Mouse (Mus musculus) cerebral cortex, adult 2 months (tissue): Measurements from ENCODE around the gene Gm20388.

Experiments
- WGBS: fragments of 180-500 bp; shearing (Covaris S2); methylation state at CpG from one replicate; pipeline ENCODE4 v1.1.7; 2018; 5-methylcytosine and 5-hydroxymethylcytosine counted together

Gene Gm20388

GRCm38 (mm10) chr8:122426145-122426544 lies 2515.5 kb downstream of the Gm20388 start:
- 82% methylated on average over 9 of the region's 9 CpGs for WGBS

- 93% methylated on average over 7 of the region's 7 CpGs for WGBS
These were observed 2517.0 kb downstream of the Gm20388 start for GRCm38 (mm10) chr8:122427607-122428006.

GRCm38 (mm10) chr8:122428163-122428562 lies 2517.5 kb downstream of the Gm20388 start:
- 90% methylated on average over 9 of the region's 9 CpGs for WGBS

GRCm38 (mm10) chr8:122430058-122430636 lies 2519.5 kb downstream of the Gm20388 start:
- 68% methylated on average over 10 of the region's 10 CpGs for WGBS

- WGBS: 91% methylated on average over 3 of the region's 3 CpGs
These were observed 2520.0 kb downstream of the Gm20388 start for GRCm38 (mm10) chr8:122430646-122431045.

- 59% methylated on average over 18 of the region's 18 CpGs for WGBS
These were observed 2521.2 kb downstream of the Gm20388 start for GRCm38 (mm10) chr8:122431694-122432442.

- 29% methylated on average over 45 of the region's 45 CpGs for WGBS
These were observed 2522.0 kb downstream of the Gm20388 start, which contains the start of gene Cyba for GRCm38 (mm10) chr8:122432443-122433268. Gene Cyba, minus strand, starts transcription at chr8:122432930.

- 79% methylated on average over 11 of the region's 11 CpGs for WGBS
These were observed 2522.7 kb downstream of the Gm20388 start for GRCm38 (mm10) chr8:122433269-122433905.

- 91% methylated on average over 6 of the region's 6 CpGs for WGBS
These were observed 2524.7 kb downstream of the Gm20388 start for GRCm38 (mm10) chr8:122435375-122435774.

GRCm38 (mm10) chr8:122436146-122436545 lies 2525.5 kb downstream of the Gm20388 start:
- 96% methylated on average over 9 of the region's 9 CpGs for whole genome bisulfite sequencing

- WGBS: 90% methylated on average over 20 of the region's 20 CpGs
These were observed 2526.0 kb downstream of the Gm20388 start for GRCm38 (mm10) chr8:122436586-122437125.

GRCm38 (mm10) chr8:122437708-122438331 lies 2527.2 kb downstream of the Gm20388 start:
- WGBS: 91% methylated on average over 13 of the region's 13 CpGs

- 90% methylated on average over 16 of the region's 16 CpGs for WGBS
These were observed 2528.7 kb downstream of the Gm20388 start for GRCm38 (mm10) chr8:122439336-122439735.

- 94% methylated on average over 1 of the region's 1 CpGs for WGBS
These were observed 2530.7 kb downstream of the Gm20388 start for GRCm38 (mm10) chr8:122441326-122441725.

GRCm38 (mm10) chr8:122442356-122442755 lies 2531.7 kb downstream of the Gm20388 start:
- WGBS: 12% methylated on average over 7 of the region's 7 CpGs

GRCm38 (mm10) chr8:122442781-122443180 lies 2532.1 kb downstream of the Gm20388 start:
- 1% methylated on average over 12 of the region's 12 CpGs for WGBS

- WGBS: under 1% methylated on average over 47 of the region's 47 CpGs
These were observed 2532.8 kb downstream of the Gm20388 start, which contains the start of gene Mvd for GRCm38 (mm10) chr8:122443262-122444006. Gene Mvd, minus strand, starts transcription at chr8:122443422.

GRCm38 (mm10) chr8:122444058-122444748 lies 2533.6 kb downstream of the Gm20388 start:
- under 1% methylated on average over 19 of the region's 19 CpGs for WGBS

- WGBS: 59% methylated on average over 3 of the region's 3 CpGs
These were observed 2534.6 kb downstream of the Gm20388 start for GRCm38 (mm10) chr8:122445203-122445602.
